Mouse (Mus musculus) T-helper 2 cell (primary cell): ENCODE data around the gene Ppp1r35.

ENCODE experiments used
- in situ Hi-C: fragments of 300-600 bp; cut with MboI, MseI; formaldehyde crosslinking; loops from one replicate; pipeline ENCODE4 v1.15.1; 2025; ENCODE audit warnings: high pct_unique_total_duplicates

The Ppp1r35 gene

DNA sequence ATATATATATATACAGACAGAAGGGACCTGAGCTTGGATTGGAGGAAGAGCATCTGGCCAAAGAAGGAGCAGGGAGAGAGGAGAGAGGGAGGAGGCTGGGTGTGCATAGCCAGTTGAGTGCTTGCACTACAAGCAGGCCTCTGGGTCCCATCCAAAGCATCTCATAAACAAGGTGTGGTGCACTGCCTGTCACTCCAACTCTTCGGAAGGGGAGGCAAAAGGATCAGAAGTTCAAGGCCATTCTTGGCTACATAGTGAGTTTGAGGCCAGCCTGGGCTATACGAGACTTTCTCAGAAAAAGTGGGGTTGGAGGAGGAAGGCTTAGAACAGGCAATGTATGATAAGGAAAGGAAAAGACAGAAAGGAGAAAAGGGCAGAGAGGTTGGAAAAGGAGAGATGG, 47.3 kb downstream of the Ppp1r35 start:
- in situ Hi-C loops: no loop called here

DNA sequence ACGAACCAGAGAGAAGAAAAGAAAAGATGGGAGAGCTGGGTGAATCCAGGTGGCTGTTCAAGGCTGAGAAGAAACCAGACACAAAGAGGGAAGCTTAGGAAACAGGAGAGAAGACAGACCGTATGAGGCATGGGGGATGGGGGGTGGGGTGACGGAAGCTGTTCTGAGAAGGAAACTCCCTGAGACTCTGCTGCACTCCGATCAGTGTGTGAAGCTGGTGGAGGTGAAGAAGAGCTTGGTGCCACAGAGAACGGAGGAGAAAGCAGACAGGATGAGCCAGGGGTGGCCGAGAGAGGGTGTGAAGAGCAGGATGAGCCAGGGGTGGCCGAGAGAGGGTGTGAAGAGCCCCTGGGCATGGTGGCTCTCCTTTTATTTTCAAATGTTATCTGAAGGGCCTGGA, 47.8 kb downstream of the Ppp1r35 start:
- in situ Hi-C loops: no loop called here

DNA sequence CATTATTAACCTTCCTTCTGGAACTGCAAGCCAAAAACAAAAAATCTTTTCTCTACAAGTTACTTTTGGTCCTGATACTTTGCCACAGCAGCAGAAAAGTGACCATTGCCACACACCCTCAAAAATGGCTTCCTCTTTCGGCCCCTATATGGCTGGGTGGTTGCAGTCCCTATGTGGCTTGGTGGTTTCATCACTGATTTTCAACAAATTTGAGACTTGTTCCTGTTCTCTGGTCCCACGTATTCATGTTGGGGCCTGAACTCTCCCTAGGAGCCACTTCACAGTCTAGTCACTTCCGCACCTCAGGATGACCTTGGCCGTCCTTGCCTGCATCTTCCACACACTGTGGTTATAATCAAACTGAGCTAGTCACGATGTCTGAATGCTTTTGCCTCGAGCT, 50.0 kb downstream of the Ppp1r35 start:
- in situ Hi-C loops: no loop called here
